Comparison of ENCODE assay signal across 21 mouse cellular contexts in the genomic region with DNA sequence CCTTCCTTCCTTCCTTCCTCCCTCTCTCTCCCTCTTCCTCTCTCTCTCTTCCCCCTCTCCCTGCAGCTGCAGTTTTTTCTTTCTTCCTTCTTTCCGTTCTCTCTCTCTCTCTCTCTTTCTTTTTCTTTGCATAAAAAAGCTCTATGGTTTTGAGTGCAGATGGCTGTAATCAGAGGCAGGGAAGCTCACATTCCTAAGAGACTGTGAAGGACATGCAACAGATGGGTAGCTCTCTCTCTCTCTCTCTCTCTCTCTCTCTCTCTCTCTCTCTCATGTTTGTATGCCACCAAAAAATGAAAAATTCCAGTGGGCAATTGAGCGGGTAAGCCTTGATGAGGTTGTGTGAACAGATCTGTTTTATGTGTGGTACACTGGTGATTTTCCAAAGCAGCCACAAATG. TPM values are rescaled to one million over a fixed set of nuclear protein-coding genes. Genes with fewer than 3 reads are reported as not detected.
"Had no signal": no experiment of that assay in that cellular context is flagged by ENCODE, and none has a peak within 500 bp of the region (broad histone marks: within the 10 kb centered on the region; RNA-seq: fewer than 3 reads in every experiment).

No protein-coding gene starts in this region.

- H3K4me2 ChIP-seq: neural tube, embryonic 15.5 days; stomach, embryonic 15.5 days had no signal

- H3K36me3 ChIP-seq: neural tube, embryonic 15.5 days; stomach, embryonic 15.5 days had no signal

- H3K4me1 ChIP-seq: neural tube, embryonic 15.5 days; stomach, embryonic 15.5 days had no signal

- H3K4me3 ChIP-seq: neural tube, embryonic 15.5 days; stomach, embryonic 15.5 days had no signal

- H3K9ac ChIP-seq: neural tube, embryonic 15.5 days; stomach, embryonic 15.5 days had no signal

- H3K27ac ChIP-seq: neural tube, embryonic 15.5 days; stomach, embryonic 15.5 days; stomach, postnatal 0 days had no signal

- H3K9me3 ChIP-seq: neural tube, embryonic 15.5 days; stomach, embryonic 15.5 days had no signal

- DNase-seq: retina, postnatal 1 day; right cerebral cortex, adult 18-20 months; right cerebral cortex, postnatal 14 days; right cerebral cortex, postnatal 25 days; right cerebral cortex, postnatal 4 days; spleen, adult 18-20 months; thymus, adult 18-20 months; thymus, adult 2 months; thymus, postnatal 14 days; thymus, postnatal 25 days; thymus, postnatal 36 days; thymus, postnatal 4 days had no signal

- H3K27me3 ChIP-seq: neural tube, embryonic 15.5 days; stomach, embryonic 15.5 days had no signal

RNA-seq across cellular contexts. Expression of gene Cutal, which starts 10.0 kb away (rescaled TPM):
- polyA plus RNA-seq: neural tube, embryonic 14.5 days; spleen, adult 2 months had no signal

RNA-seq across cellular contexts. Expression of gene Gm34653, which starts 51.4 kb away (rescaled TPM):
- polyA plus RNA-seq: neural tube, embryonic 14.5 days; neural tube, embryonic 15.5 days; small intestine, adult 2 months; spleen, adult 2 months; stomach, embryonic 14.5 days; stomach, embryonic 15.5 days; stomach, embryonic 16.5 days; stomach, postnatal 0 days; testis, adult 2 months; thymus, adult 2 months had no signal
